21 mouse cellular contexts compared by ENCODE assay signal in genomic region chrX:143922070-143922469, GRCm38 (mm10). TPM values are rescaled to one million over a fixed set of nuclear protein-coding genes. Genes with fewer than 3 reads are reported as not detected.
"Had no signal": no experiment of that assay in that cellular context is flagged by ENCODE, and none has a peak within 500 bp of the region (broad histone marks: within the 10 kb centered on the region; RNA-seq: fewer than 3 reads in every experiment).

No protein-coding gene starts in this region.

- ATAC-seq: liver, embryonic 12.5 days; liver, postnatal 0 days; lung, postnatal 0 days; midbrain, embryonic 13.5 days; midbrain, embryonic 15.5 days; midbrain, embryonic 16.5 days had no signal

- DNase-seq: left cerebral cortex, postnatal 4 days; liver; liver, embryonic 13.5 days; liver, postnatal 0 days; lung, adult 18-20 months; lung, adult 2 months; lung, embryonic 14.5 days; lung, postnatal 10 days; lung, postnatal 14 days; lung, postnatal 36 days; lung, postnatal 4 days; midbrain, embryonic 14.5 days had no signal

RNA-seq across cellular contexts. Expression of gene Dcx, which starts 11.0 kb away (rescaled TPM):
- total RNA-seq: megakaryocyte progenitor cell, adult 5-6 weeks; megakaryocyte, adult 5-6 weeks; megakaryocyte-erythroid progenitor cell, adult 5-6 weeks; monocyte, adult 5-6 weeks had no signal
